Mouse (Mus musculus): Measurements from ENCODE around the gene Bpifb5.

DNA sequence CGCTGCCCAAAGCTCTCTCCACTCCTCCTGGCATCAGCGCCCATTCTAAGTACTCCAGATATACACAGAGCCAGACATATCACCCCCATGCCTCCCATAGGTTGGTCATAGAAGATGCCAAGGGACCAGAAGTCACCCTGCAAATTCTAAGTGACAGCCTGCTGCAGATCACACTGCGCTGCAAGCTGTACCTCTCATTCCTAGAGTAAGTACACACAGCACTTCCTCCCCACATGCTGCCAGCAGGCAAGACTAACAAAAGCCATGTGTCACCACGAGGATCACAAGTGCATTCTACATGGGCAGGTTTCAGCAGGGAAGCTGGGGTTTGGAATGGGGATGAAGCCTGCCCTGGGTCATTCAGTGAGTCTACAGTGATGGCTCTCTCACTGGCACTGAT, 3.4 kb downstream of the Bpifb5 start:
- TF ChIP-seq CTCF (IDR thresholded peaks at IDR 0.05; ENCODE audit: low read depth, low read length), result no peak
- no peak for TF ChIP-seq POLR2AphosphoS5 (IDR thresholded peaks at IDR 0.05; ENCODE audit: insufficient replicate concordance, low read depth, low read length)
- no peak for TF ChIP-seq GATA1 (IDR thresholded peaks at IDR 0.05; ENCODE audit: borderline replicate concordance, low read length)
- TF ChIP-seq TAL1 (conservative IDR thresholded peaks at IDR 0.05; ENCODE audit: low read depth, low read length), result no peak
- TF ChIP-seq GATA2 (IDR thresholded peaks at IDR 0.05; ENCODE audit: borderline replicate concordance, low read depth, low read length), result no peak
